Mouse (Mus musculus): ENCODE data around the gene Wtap. TPM values are rescaled to one million over a fixed set of nuclear protein-coding genes. Genes with fewer than 3 reads are reported as not detected.

Gene Wtap
- polyA plus RNA-seq, 1 experiment from 2014 or later, result 122 TPM

- Histone ChIP-seq H3K9ac (no peak overlapping the region), H3K4me1 (no peaks in the 10 kb centered on the region), H3K36me3 (peaks cover 45% of the 10 kb centered on the region), H3K9me3 (no peaks in the 10 kb centered on the region), H3K4me2 (no peak overlapping the region), H3K27ac (no peak overlapping the region), H3K4me3 (replicated peaks) (no peak overlapping the region), H3K27me3 (replicated peaks) (no peaks in the 10 kb centered on the region)
- WGBS, result 88% methylated on average over 8 of the region's 8 CpGs
- ATAC-seq (ENCODE audit: insufficient read depth, low FRiP score, low read depth), result no peak
Measured at GRCm38 (mm10) chr17:12925703-12926180, 68.2 kb downstream of the Wtap start.

- Histone ChIP-seq H3K4me2 (no peak overlapping the region), H3K27ac (no peak overlapping the region), H3K27me3 (replicated peaks) (no peaks in the 10 kb centered on the region), H3K4me3 (replicated peaks) (no peak overlapping the region), H3K4me1 (no peaks in the 10 kb centered on the region), H3K9me3 (no peaks in the 10 kb centered on the region), H3K36me3 (peaks cover 46% of the 10 kb centered on the region), H3K9ac (no peak overlapping the region)
- WGBS, result 86% methylated on average over 3 of the region's 3 CpGs
- no peak for ATAC-seq (ENCODE audit: insufficient read depth, low FRiP score, low read depth)
Measured at GRCm38 (mm10) chr17:12925001-12925400, 69.0 kb downstream of the Wtap start.

GRCm38 (mm10) chr17:12921073-12921472 lies 72.9 kb downstream of the Wtap start:
- H3K36me3 ChIP-seq, result peaks cover 53% of the 10 kb centered on the region

More at GRCm38 (mm10) chr17:12921073-12921472, 72.9 kb downstream of the Wtap start:
- ATAC-seq (ENCODE audit: insufficient read depth, low FRiP score, low read depth), result no peak
- H3K9me3 ChIP-seq, result no peaks in the 10 kb centered on the region
- WGBS, result 91% methylated on average over 1 of the region's 1 CpGs
- H3K9ac ChIP-seq, result no peak overlapping the region
- H3K27ac ChIP-seq, result no peak overlapping the region
- H3K4me1 ChIP-seq, result no peaks in the 10 kb centered on the region
- H3K4me3 ChIP-seq (replicated peaks), result no peak overlapping the region
- no peak overlapping the region for H3K4me2 ChIP-seq
- H3K27me3 ChIP-seq (replicated peaks), result no peaks in the 10 kb centered on the region

Other genes starting within 250 kb of the Wtap start
- 35.1 and 36.1 TPM in 2 replicates for gene Igf2r, start 224.5 kb downstream of the Wtap start, polyA plus RNA-seq (2015; fragmentation: Nextera tagmentation; extraction: Ambion mirVana)
- gene Mas1, start 126.0 kb downstream of the Wtap start, polyA plus RNA-seq (2015; fragmentation: Nextera tagmentation; extraction: Ambion mirVana), result 0.82 and 1.2 TPM in 2 replicates
- 0.06 TPM in 1 of 2 replicates, not detected in the other for gene Mrgprh, start 118.1 kb downstream of the Wtap start, polyA plus RNA-seq (2015; fragmentation: Nextera tagmentation; extraction: Ambion mirVana)
- 1.0 and 1.3 TPM in 2 replicates for gene Pnldc1, start 83.9 kb downstream of the Wtap start, polyA plus RNA-seq (2015; fragmentation: Nextera tagmentation; extraction: Ambion mirVana)
- 369 and 399 TPM in 2 replicates for gene Tcp1, start 78.5 kb downstream of the Wtap start, polyA plus RNA-seq (2015; fragmentation: Nextera tagmentation; extraction: Ambion mirVana)
- gene Mrpl18, start 77.8 kb downstream of the Wtap start, polyA plus RNA-seq (2015; fragmentation: Nextera tagmentation; extraction: Ambion mirVana), result 147 and 163 TPM in 2 replicates
- gene Acat3, start 53.6 kb downstream of the Wtap start, polyA plus RNA-seq (2015; fragmentation: Nextera tagmentation; extraction: Ambion mirVana), result 1.2 and 1.6 TPM in 2 replicates
- 146 and 154 TPM in 2 replicates for gene Acat2, start 33.4 kb downstream of the Wtap start, polyA plus RNA-seq (2015; fragmentation: Nextera tagmentation; extraction: Ambion mirVana)
- 139 and 140 TPM in 2 replicates for gene Sod2, start 12.7 kb upstream of the Wtap start, polyA plus RNA-seq (2015; fragmentation: Nextera tagmentation; extraction: Ambion mirVana)
- gene Gpr31b, start 58.1 kb upstream of the Wtap start, polyA plus RNA-seq (2015; fragmentation: Nextera tagmentation; extraction: Ambion mirVana), result not detected in 2 replicates
- 0.06 and 0.09 TPM in 2 replicates for gene Tcp10b, start 66.9 kb upstream of the Wtap start, polyA plus RNA-seq (2015; fragmentation: Nextera tagmentation; extraction: Ambion mirVana)
- gene Unc93a, start 137.6 kb upstream of the Wtap start, polyA plus RNA-seq (2015; fragmentation: Nextera tagmentation; extraction: Ambion mirVana), result not detected in 2 replicates
- gene Smok2a, start 227.0 kb upstream of the Wtap start, polyA plus RNA-seq (2015; fragmentation: Nextera tagmentation; extraction: Ambion mirVana), result not detected in 2 replicates
- gene Smok2b, start 236.1 kb upstream of the Wtap start, polyA plus RNA-seq (2015; fragmentation: Nextera tagmentation; extraction: Ambion mirVana), result not detected in 2 replicates